Mouse (Mus musculus) liver, embryonic 11.5 days (tissue): ENCODE results near the gene Rnf135. TPM values are rescaled to one million over a fixed set of nuclear protein-coding genes. Genes with fewer than 3 reads are reported as not detected.
"Not testable (repeated sequence)": the region's sequence is repeated elsewhere in the genome, so short reads cannot be mapped to it uniquely, and the experiment has no call there.

ENCODE experiments used
- ATAC-seq: fragments of 200-750 bp; cut with Nextera tagmentation; replicated peaks from 2 replicates; pipeline ENCODE4 v1.8.0; 2017; ENCODE audit warnings: moderate number of reproducible peaks, mild to moderate bottlenecking, moderate TSS enrichment, moderate library complexity; ENCODE audit not compliant: low FRiP score
- DNase-seq: peaks from one replicate; pipeline ENCODE4 v3.0.0-alpha.2; 2017; ENCODE audit warnings: low spot score
- H3K27ac ChIP-seq: fragments of 300-500 bp; sonication (generic); 2 replicates; pipeline ENCODE4 v1.5.1; 2014; ENCODE audit warnings: mild to moderate bottlenecking, low read depth, low read length, control low read depth
- H3K27me3 ChIP-seq: fragments of 300-500 bp; sonication (generic); replicated peaks from 2 replicates; pipeline ENCODE4 v1.6.1; 2014; ENCODE audit warnings: low read length, mixed read lengths; ENCODE audit not compliant: control insufficient read depth, insufficient read depth
- H3K36me3 ChIP-seq: fragments of 300-500 bp; sonication (generic); 2 replicates; pipeline ENCODE4 v1.6.1; 2014; ENCODE audit warnings: mild to moderate bottlenecking, low read length, moderate library complexity, mixed read lengths; ENCODE audit not compliant: control insufficient read depth, insufficient read depth
- H3K4me1 ChIP-seq: fragments of 300-500 bp; sonication (generic); replicated peaks from 2 replicates; pipeline ENCODE4 v1.6.1; 2014; ENCODE audit warnings: low read length, mixed read lengths; ENCODE audit not compliant: control insufficient read depth, insufficient read depth
- H3K4me2 ChIP-seq: fragments of 300-500 bp; sonication (generic); 2 replicates; pipeline ENCODE4 v1.6.1; 2014; ENCODE audit warnings: mild to moderate bottlenecking, control low read depth, moderate library complexity
- H3K4me3 ChIP-seq: fragments of 300-500 bp; sonication (generic); 2 replicates; pipeline ENCODE4 v1.5.1; 2014; ENCODE audit warnings: low read depth, low read length, control low read depth
- H3K9ac ChIP-seq: fragments of 300-500 bp; sonication (generic); 2 replicates; pipeline ENCODE4 v1.6.1; 2014; ENCODE audit warnings: low read depth, low read length, control low read depth
- H3K9me3 ChIP-seq: fragments of 300-500 bp; sonication (generic); 2 replicates; pipeline ENCODE4 v1.6.1; 2016; ENCODE audit warnings: low read length, inconsistent platforms, mixed read lengths; ENCODE audit not compliant: control insufficient read depth
- WGBS: fragments of 180-500 bp; shearing (Covaris S2); extraction: QIAGEN DNeasy Blood & Tissue Kit; methylation state at CpG from one replicate; pipeline ENCODE4 v1.1.7; 2014; 5-methylcytosine and 5-hydroxymethylcytosine counted together
- polyA plus RNA-seq: library from polyadenylated mRNA; unstranded; fragments of >200 nt; fragmentation: Nextera tagmentation; extraction: Ambion mirVana; gene quantifications from 2 replicates; pipeline ENCODE4 v1.2.1, GENCODE M21; 2014

Rnf135 gene
- polyA plus RNA-seq, 1 experiment from 2014 or later = 5.9 TPM

DNA sequence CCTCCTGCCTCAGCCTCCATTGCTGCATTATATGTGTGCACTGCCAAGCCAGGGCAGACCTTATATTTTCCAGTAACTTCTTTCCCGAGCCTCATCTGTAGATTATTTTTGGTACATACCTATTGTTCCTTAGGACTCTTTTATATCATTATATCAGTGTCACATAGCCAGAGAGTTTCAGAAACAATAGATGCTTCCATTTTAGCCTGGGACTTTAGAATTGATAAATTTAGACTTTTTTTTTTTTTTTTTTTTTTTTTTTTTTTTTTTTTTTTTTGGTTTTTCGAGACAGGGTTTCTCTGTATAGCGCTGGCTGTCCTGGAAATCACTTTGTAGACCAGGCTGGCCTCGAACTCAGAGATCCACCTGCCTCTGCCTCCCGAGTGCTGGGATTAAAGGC lies 46.4 kb downstream of the Rnf135 start:
- not testable (repeated sequence) for H3K4me1 ChIP-seq, H3K4me3 ChIP-seq, ATAC-seq, H3K9me3 ChIP-seq, H3K27ac ChIP-seq, H3K27me3 ChIP-seq, DNase-seq, H3K9ac ChIP-seq, H3K4me2 ChIP-seq
- peaks cover 18% of the 10 kb centered on the region for H3K36me3 ChIP-seq
- WGBS = 92% methylated on average over 1 of the region's 5 CpGs

DNA sequence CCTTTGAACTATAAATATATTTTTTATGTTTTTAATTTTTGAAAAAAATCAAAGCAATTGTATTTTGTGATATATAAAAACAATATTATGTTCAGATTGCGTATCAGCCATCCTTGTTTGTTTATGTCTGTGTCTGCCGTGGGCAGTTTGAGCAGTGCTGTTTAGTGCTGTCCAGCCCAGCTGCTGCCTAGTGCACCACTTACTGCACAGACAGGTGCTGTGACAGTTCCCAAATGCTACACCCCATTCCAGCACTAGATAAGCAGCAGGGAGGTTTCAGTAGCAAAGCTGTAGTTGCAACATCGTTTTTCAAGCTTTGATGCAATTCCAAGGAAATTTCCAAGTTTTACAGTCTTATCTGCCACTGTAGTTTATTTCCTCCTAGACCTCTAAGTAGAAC lies 53.6 kb downstream of the Rnf135 start:
- Histone ChIP-seq H3K4me1 (no peaks in the 10 kb centered on the region), H3K4me3 (no peak overlapping the region), H3K27ac (no peak overlapping the region), H3K4me2 (no peak overlapping the region), H3K36me3 (peaks cover 5% of the 10 kb centered on the region; the same call in 1 of the 2 replicates), H3K9ac (no peak overlapping the region), H3K9me3 (no peaks in the 10 kb centered on the region), H3K27me3 (no peaks in the 10 kb centered on the region)
- DNase-seq (no peak), ATAC-seq (no peak)
- WGBS = 81% methylated on average over 3 of the region's 3 CpGs

DNA sequence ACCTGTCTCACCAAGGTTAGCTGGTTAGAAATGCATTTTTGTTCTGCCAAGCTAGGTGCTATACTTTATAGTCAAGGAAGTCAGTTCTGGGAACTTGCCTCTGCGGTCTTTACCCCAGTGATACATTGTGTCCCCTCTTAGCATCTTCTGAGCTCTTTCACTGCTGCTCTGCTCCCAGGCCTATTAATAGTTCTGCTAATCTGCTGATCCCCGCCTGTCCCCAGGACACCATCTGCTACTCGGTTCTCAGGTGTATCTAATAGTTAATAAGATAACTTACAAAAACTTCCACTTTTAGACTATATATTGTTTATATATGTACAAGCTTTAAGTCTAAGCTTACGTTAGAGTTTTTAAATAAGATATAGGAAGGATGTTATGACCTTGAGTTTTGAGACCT lies 54.7 kb downstream of the Rnf135 start:
- no peak overlapping the region for H3K9ac ChIP-seq
- H3K36me3 ChIP-seq = peaks cover 8% of the 10 kb centered on the region
- H3K27ac ChIP-seq = no peak overlapping the region
- no peak overlapping the region for H3K4me3 ChIP-seq
- no peak overlapping the region for H3K4me2 ChIP-seq
- no peaks in the 10 kb centered on the region for H3K4me1 ChIP-seq
- no peaks in the 10 kb centered on the region for H3K27me3 ChIP-seq
- WGBS = 86% methylated on average over 4 of the region's 4 CpGs
- DNase-seq (no peak), ATAC-seq (no peak)
- no peaks in the 10 kb centered on the region for H3K9me3 ChIP-seq

DNA sequence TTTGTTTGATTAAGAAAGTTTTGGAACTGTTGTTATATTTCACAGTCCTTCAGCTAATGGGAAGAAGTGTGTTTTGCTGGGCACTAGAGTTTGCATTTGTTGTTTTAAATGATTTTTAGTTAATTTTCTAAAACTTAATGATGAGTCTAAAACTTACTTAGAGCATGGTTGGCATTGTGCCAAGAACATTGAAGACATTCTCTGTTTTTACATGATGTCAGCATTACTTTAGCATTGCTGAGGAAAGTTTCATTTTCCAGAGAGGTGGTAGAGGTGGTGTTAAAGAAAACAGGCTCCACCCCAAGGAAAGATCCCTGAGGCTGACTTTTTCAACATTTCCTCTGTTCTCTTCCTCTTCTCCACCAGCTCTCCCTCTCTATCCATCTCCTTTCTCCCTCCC lies 63.4 kb downstream of the Rnf135 start:
- H3K4me2 ChIP-seq = no peak overlapping the region
- DNase-seq (no peak), ATAC-seq (no peak)
- H3K36me3 ChIP-seq = peaks cover 32% of the 10 kb centered on the region
- H3K9ac ChIP-seq = no peak overlapping the region
- no peak overlapping the region for H3K4me3 ChIP-seq
- no peaks in the 10 kb centered on the region for H3K9me3 ChIP-seq
- no peak overlapping the region for H3K27ac ChIP-seq
- no peaks in the 10 kb centered on the region for H3K27me3 ChIP-seq
- no peaks in the 10 kb centered on the region for H3K4me1 ChIP-seq

DNA sequence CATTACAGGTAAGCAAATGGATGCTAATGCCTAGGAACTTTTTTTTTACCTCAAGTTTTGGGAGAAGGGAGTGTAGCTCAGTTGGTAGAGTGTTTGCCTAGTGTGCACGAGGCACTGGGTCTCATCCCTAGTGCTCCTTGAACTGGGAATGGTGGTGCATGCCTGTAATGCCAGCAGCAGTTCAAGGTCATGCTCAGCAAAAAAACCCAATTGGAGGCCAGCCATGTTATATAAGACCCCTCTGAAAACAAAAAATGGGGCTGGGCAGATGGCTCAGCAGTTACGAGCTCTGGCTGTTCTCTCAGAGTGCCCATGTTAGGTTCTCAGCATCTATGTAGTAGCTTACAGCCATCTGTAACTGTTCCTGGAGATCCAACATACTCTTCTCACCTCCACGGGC lies 64.9 kb downstream of the Rnf135 start:
- no peak overlapping the region for H3K9ac ChIP-seq
- H3K36me3 ChIP-seq = peaks cover 29% of the 10 kb centered on the region
- ATAC-seq (no peak), DNase-seq (no peak)
- no peak overlapping the region for H3K4me2 ChIP-seq
- H3K27ac ChIP-seq = no peak overlapping the region
- H3K27me3 ChIP-seq = no peaks in the 10 kb centered on the region
- no peaks in the 10 kb centered on the region for H3K9me3 ChIP-seq
- no peak overlapping the region for H3K4me3 ChIP-seq
- WGBS = 92% methylated on average over 3 of the region's 3 CpGs
- H3K4me1 ChIP-seq = no peaks in the 10 kb centered on the region

Other genes starting within 250 kb of the Rnf135 start
- gene Utp6, start 221.5 kb upstream of the Rnf135 start, polyA plus RNA-seq = 75.6 and 77.5 TPM in 2 replicates
- 29.2 and 30.1 TPM in 2 replicates for gene Suz12, start 190.7 kb upstream of the Rnf135 start, polyA plus RNA-seq
- 99.7 and 116 TPM in 2 replicates for gene Crlf3, start 102.9 kb upstream of the Rnf135 start, polyA plus RNA-seq
- 19.4 and 23.6 TPM in 2 replicates for gene Atad5, start 94.5 kb upstream of the Rnf135 start, polyA plus RNA-seq
- 31.9 and 35.2 TPM in 2 replicates for gene Tefm, start 41.7 kb upstream of the Rnf135 start, polyA plus RNA-seq
- 2.6 and 2.7 TPM in 2 replicates for gene Adap2, start 29.7 kb upstream of the Rnf135 start, polyA plus RNA-seq
- gene Rhot1, start 25.2 kb downstream of the Rnf135 start, polyA plus RNA-seq = 49.4 and 54.7 TPM in 2 replicates
- 0.29 and 0.60 TPM in 2 replicates for gene Rhbdl3, start 117.1 kb downstream of the Rnf135 start, polyA plus RNA-seq
- 15.9 and 16.1 TPM in 2 replicates for gene 5730455P16Rik, start 194.2 kb downstream of the Rnf135 start, polyA plus RNA-seq
- 244 and 245 TPM in 2 replicates for gene Zfp207, start 199.4 kb downstream of the Rnf135 start, polyA plus RNA-seq
- 256 and 289 TPM in 2 replicates for gene Psmd11, start 244.8 kb downstream of the Rnf135 start, polyA plus RNA-seq